Mouse (Mus musculus) heart, embryonic 13.5 days (tissue): ENCODE results near the gene Fam83b. TPM values are rescaled to one million over a fixed set of nuclear protein-coding genes. Genes with fewer than 3 reads are reported as not detected.

Source experiments
- ATAC-seq: fragments of 200-750 bp; cut with Nextera tagmentation; 2 replicates; pipeline ENCODE4 v1.8.0; 2017; ENCODE audit warnings: moderate TSS enrichment; ENCODE audit not compliant: insufficient number of reproducible peaks, low FRiP score, low TSS enrichment; ENCODE audit errors: extremely low read depth
- H3K27ac ChIP-seq: fragments of 300-500 bp; sonication (generic); replicated peaks from 2 replicates; pipeline ENCODE4 v1.5.1; 2015; ENCODE audit warnings: moderate library complexity, mild to moderate bottlenecking, inconsistent platforms
- H3K27me3 ChIP-seq: fragments of 300-500 bp; sonication (generic); replicated peaks from 2 replicates; pipeline ENCODE4 v1.6.1; 2015; ENCODE audit warnings: mild to moderate bottlenecking, inconsistent platforms
- H3K36me3 ChIP-seq: fragments of 300-500 bp; sonication (generic); 2 replicates; pipeline ENCODE4 v1.6.1; 2015; ENCODE audit warnings: mild to moderate bottlenecking, inconsistent platforms
- H3K4me1 ChIP-seq: fragments of 300-500 bp; sonication (generic); 2 replicates; pipeline ENCODE4 v1.6.1; 2015; ENCODE audit warnings: inconsistent platforms
- H3K4me2 ChIP-seq: fragments of 300-500 bp; sonication (generic); 2 replicates; pipeline ENCODE4 v1.6.1; 2015; ENCODE audit warnings: inconsistent platforms, mild to moderate bottlenecking, moderate library complexity
- H3K4me3 ChIP-seq: fragments of 300-500 bp; sonication (generic); 2 replicates; pipeline ENCODE4 v1.5.1; 2015; ENCODE audit warnings: moderate library complexity, mild to moderate bottlenecking, inconsistent platforms
- H3K9ac ChIP-seq: fragments of 300-500 bp; sonication (generic); 2 replicates; pipeline ENCODE4 v1.6.1; 2015; ENCODE audit warnings: inconsistent platforms, mild to moderate bottlenecking, moderate library complexity
- H3K9me3 ChIP-seq: fragments of 300-500 bp; sonication (generic); 2 replicates; pipeline ENCODE4 v1.6.1; 2016; ENCODE audit warnings: inconsistent platforms
- WGBS: fragments of 180-500 bp; shearing (Covaris S2); methylation state at CpG from one replicate; pipeline ENCODE4 v1.1.7; 2015; ENCODE audit warnings: mixed read lengths; 5-methylcytosine and 5-hydroxymethylcytosine counted together
- polyA plus RNA-seq: library from polyadenylated mRNA; unstranded; fragments of >200 nt; fragmentation: Nextera tagmentation; extraction: Ambion mirVana; gene quantifications from 2 replicates; pipeline ENCODE4 v1.2.1, GENCODE M21; 2015

Gene Fam83b
- polyA plus RNA-seq, 1 experiment from 2014 or later, result 0.52 TPM

GRCm38 (mm10) chr9:76523075-76523474 is 43.8 kb downstream of the Fam83b start:
- no peak for ATAC-seq
- H3K27ac ChIP-seq, result no peak overlapping the region

GRCm38 (mm10) chr9:76521640-76522039 is 45.3 kb downstream of the Fam83b start:
- no peak overlapping the region for H3K4me3 ChIP-seq
- peaks cover 8% of the 10 kb centered on the region; the same call in 1 of the 2 replicates for H3K4me1 ChIP-seq
- WGBS, result 63% methylated on average over 3 of the region's 3 CpGs
- no peaks in the 10 kb centered on the region for H3K9me3 ChIP-seq
- H3K36me3 ChIP-seq, result no peaks in the 10 kb centered on the region
- H3K27me3 ChIP-seq, result no peaks in the 10 kb centered on the region
- ATAC-seq, result no peak
- no peak overlapping the region for H3K27ac ChIP-seq
- H3K9ac ChIP-seq, result no peak overlapping the region
- no peak overlapping the region for H3K4me2 ChIP-seq

More at GRCm38 (mm10) chr9:76523075-76523474, 43.8 kb downstream of the Fam83b start:
- Histone ChIP-seq H3K4me3 (no peak overlapping the region), H3K36me3 (no peaks in the 10 kb centered on the region), H3K4me1 (peaks cover 8% of the 10 kb centered on the region; the same call in 1 of the 2 replicates), H3K4me2 (no peak overlapping the region), H3K9me3 (no peaks in the 10 kb centered on the region), H3K27me3 (no peaks in the 10 kb centered on the region), H3K9ac (no peak overlapping the region)

DNA sequence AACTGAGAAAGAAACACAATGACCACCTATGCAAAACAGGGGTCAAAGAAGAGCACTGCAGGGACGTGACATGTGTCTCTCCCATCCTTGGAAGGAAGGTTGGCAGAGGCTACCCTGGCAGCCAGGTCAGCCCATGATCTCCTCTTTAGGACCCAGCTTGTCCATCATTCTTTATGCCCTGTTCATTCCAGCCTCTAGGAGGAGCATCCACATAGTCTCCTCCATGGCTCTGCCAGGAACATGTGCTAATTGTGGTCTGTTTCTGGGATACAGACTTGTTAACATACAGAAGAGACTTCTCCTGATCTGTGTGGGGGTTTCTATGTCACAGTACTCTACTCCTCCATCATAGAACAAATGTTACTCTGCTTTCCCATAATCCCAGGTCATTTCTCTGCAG is 48.3 kb downstream of the Fam83b start:
- peaks cover 8% of the 10 kb centered on the region; the same call in 1 of the 2 replicates for H3K4me1 ChIP-seq
- H3K27ac ChIP-seq, result no peak overlapping the region
- no peaks in the 10 kb centered on the region for H3K9me3 ChIP-seq
- 68% methylated on average over 1 of the region's 1 CpGs for WGBS
- H3K9ac ChIP-seq, result no peak overlapping the region
- ATAC-seq, result no peak
- no peaks in the 10 kb centered on the region for H3K36me3 ChIP-seq
- no peak overlapping the region for H3K4me3 ChIP-seq
- H3K27me3 ChIP-seq, result no peaks in the 10 kb centered on the region
- no peak overlapping the region for H3K4me2 ChIP-seq

DNA sequence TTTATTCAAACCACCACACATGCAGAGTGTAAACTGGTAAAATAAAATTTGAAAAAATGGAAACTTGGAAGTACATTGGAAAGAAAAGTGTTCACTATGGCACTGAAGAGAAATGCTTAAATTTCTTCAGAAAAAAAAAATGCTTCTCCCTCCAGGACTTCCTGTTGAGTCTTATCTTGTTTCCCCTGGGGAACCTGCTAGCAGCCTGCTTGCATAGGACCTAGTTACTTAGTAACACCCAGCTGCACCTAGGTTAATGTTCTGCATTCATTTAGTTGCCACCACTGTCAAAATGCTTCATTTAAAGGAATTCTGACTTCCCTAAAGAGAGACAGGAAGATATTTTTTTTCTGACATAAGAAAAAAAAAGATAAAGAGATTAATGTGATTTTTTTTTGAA is 61.3 kb downstream of the Fam83b start:
- no peak overlapping the region for H3K4me2 ChIP-seq
- ATAC-seq, result no peak
- no peak overlapping the region for H3K27ac ChIP-seq
- no peaks in the 10 kb centered on the region for H3K27me3 ChIP-seq
- no peaks in the 10 kb centered on the region for H3K9me3 ChIP-seq
- no peak overlapping the region for H3K4me3 ChIP-seq
- H3K9ac ChIP-seq, result no peak overlapping the region
- H3K4me1 ChIP-seq, result peaks cover 6% of the 10 kb centered on the region; the same call in 1 of the 2 replicates
- H3K36me3 ChIP-seq, result no peaks in the 10 kb centered on the region

- H3K36me3 ChIP-seq, result no peaks in the 10 kb centered on the region
- no peak for ATAC-seq
- no peak overlapping the region for H3K4me2 ChIP-seq
- H3K4me3 ChIP-seq, result no peak overlapping the region
- no peaks in the 10 kb centered on the region for H3K4me1 ChIP-seq
- H3K27me3 ChIP-seq, result no peaks in the 10 kb centered on the region
- H3K9me3 ChIP-seq, result peaks cover 7% of the 10 kb centered on the region
- H3K27ac ChIP-seq, result no peak overlapping the region
- WGBS, result 86% methylated on average over 3 of the region's 3 CpGs
- H3K9ac ChIP-seq, result no peak overlapping the region
Observed at GRCm38 (mm10) chr9:76489737-76490136, 77.2 kb downstream of the Fam83b start.

- H3K27ac ChIP-seq, result no peak overlapping the region
- 56% methylated on average over 3 of the region's 3 CpGs for WGBS
- H3K9me3 ChIP-seq, result no peaks in the 10 kb centered on the region
- no peak overlapping the region for H3K9ac ChIP-seq
- ATAC-seq, result no peak
- no peak overlapping the region for H3K4me3 ChIP-seq
- H3K4me1 ChIP-seq, result 0 out of 2 replicates have a peak, but pooled peaks cover 3% of the 10 kb centered on the region
- no peaks in the 10 kb centered on the region for H3K36me3 ChIP-seq
- H3K4me2 ChIP-seq, result no peak overlapping the region
- no peaks in the 10 kb centered on the region for H3K27me3 ChIP-seq
Observed at GRCm38 (mm10) chr9:76480088-76480487, 86.8 kb downstream of the Fam83b start.

GRCm38 (mm10) chr9:76469500-76469899 is 97.4 kb downstream of the Fam83b start:
- no peak for ATAC-seq
- whole genome bisulfite sequencing, result 58% methylated on average over 4 of the region's 4 CpGs
- H3K27ac ChIP-seq, result no peak overlapping the region
- H3K4me1 ChIP-seq, result no peaks in the 10 kb centered on the region
- H3K36me3 ChIP-seq, result no peaks in the 10 kb centered on the region
- H3K9me3 ChIP-seq, result no peaks in the 10 kb centered on the region
- no peaks in the 10 kb centered on the region for H3K27me3 ChIP-seq
- no peak overlapping the region for H3K4me2 ChIP-seq
- H3K4me3 ChIP-seq, result no peak overlapping the region
- H3K9ac ChIP-seq, result no peak overlapping the region

GRCm38 (mm10) chr9:76461547-76461946 is 105.4 kb downstream of the Fam83b start:
- Histone ChIP-seq H3K4me3 (no peak overlapping the region), H3K4me1 (no peaks in the 10 kb centered on the region), H3K27me3 (no peaks in the 10 kb centered on the region), H3K36me3 (no peaks in the 10 kb centered on the region), H3K9ac (no peak overlapping the region), H3K27ac (no peak overlapping the region), H3K9me3 (no peaks in the 10 kb centered on the region), H3K4me2 (no peak overlapping the region)
- no peak for ATAC-seq

DNA sequence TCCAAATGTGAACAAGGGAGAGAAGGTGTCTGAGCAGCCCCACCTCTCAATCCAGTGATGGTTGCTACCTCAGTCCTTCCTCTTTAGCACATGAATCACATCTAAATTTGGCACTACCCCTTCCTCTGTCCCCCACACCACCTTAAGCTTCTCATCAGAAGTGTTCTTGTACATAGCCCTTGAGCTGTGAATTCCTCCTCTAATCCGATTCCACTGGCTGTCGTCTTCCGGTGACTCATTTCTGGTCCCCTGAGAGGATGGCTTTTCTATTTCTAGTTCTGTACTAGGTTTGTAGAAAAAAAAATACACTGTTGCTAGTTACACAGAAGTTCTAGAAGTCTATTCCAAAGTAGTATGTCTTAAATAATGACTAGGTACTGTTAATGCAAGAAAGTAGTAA is 111.2 kb downstream of the Fam83b start:
- Histone ChIP-seq H3K4me3 (no peak overlapping the region), H3K36me3 (no peaks in the 10 kb centered on the region), H3K27ac (no peak overlapping the region), H3K4me1 (no peaks in the 10 kb centered on the region), H3K4me2 (no peak overlapping the region), H3K27me3 (no peaks in the 10 kb centered on the region), H3K9ac (no peak overlapping the region), H3K9me3 (no peaks in the 10 kb centered on the region)
- 38% methylated on average over 3 of the region's 3 CpGs for WGBS
- no peak for ATAC-seq

Other genes with a start within 250 kb of the Fam83b start
- 0.20 and 0.49 TPM in 2 replicates for gene Hcrtr2, start 243.3 kb downstream of the Fam83b start, polyA plus RNA-seq